Mouse (Mus musculus) erythroblast, embryonic 14.5 days (primary cell): ENCODE data around the gene Snrpa1. TPM values are rescaled to one million over a fixed set of nuclear protein-coding genes. Genes with fewer than 3 reads are reported as not detected.

ENCODE experiments used
- H3K27me3 ChIP-seq: 2 replicates; pipeline ENCODE4 v1.6.1; 2012; ENCODE audit warnings: inconsistent platforms; ENCODE audit not compliant: control insufficient read depth
- H3K36me3 ChIP-seq: 2 replicates; pipeline ENCODE4 v1.6.1; 2012; ENCODE audit warnings: mild to moderate bottlenecking, inconsistent platforms; ENCODE audit not compliant: control insufficient read depth
- H3K4me1 ChIP-seq: 2 replicates; pipeline ENCODE4 v1.6.1; 2012; ENCODE audit warnings: inconsistent platforms; ENCODE audit not compliant: control insufficient read depth
- H3K4me3 ChIP-seq: replicated peaks from 2 replicates; pipeline ENCODE3; 2012; ENCODE audit warnings: moderate library complexity, mild to moderate bottlenecking, inconsistent platforms
- H3K9me3 ChIP-seq: 2 replicates; pipeline ENCODE4 v1.6.1; 2012; ENCODE audit warnings: low read length, inconsistent platforms, mixed read lengths; ENCODE audit not compliant: control insufficient read depth
- GATA1 ChIP-seq: IDR thresholded peaks from 2 replicates; pipeline ENCODE4 v1.6.1; 2012; ENCODE audit warnings: low read length, inconsistent platforms, mixed read lengths
- TAL1 ChIP-seq: IDR thresholded peaks from 3 replicates; pipeline ENCODE4 v1.6.1; 2012; ENCODE audit warnings: low read length, inconsistent platforms, mixed read lengths
- polyA plus RNA-seq: library from polyadenylated mRNA; stranded (reverse); fragments of >175 nt; gene quantifications from 2 replicates; pipeline ENCODE4 v1.2.3, GENCODE M21; 2012

Gene Snrpa1
- polyA plus RNA-seq = 9.9 and 13.6 TPM in 2 replicates

DNA sequence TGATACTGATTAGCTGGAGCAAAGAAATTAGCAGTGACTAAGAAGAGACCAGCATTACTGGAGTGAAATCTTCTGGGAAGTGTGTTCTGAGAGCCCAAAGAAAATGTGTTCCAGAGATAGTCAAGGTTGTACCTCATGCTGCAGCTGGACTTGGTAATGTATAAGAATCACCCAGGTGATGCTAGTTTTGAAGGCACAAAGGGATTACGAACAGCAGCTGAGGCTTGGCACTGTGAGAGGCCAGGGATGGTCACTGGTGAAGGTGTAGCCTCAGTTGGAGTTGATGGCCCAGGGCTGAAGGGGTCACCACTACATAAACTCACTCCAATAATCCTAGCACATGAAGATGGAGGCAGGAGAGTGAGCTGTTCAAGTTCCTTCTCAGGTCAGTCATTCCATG, at the start of gene Snrpa1:
TSS of gene Snrpa1 (plus strand) at position 301 of the 400 bp plus-strand sequence.
- Histone ChIP-seq H3K4me3 (peak within 1 kb of the TSS; percentile 96), H3K4me1 (peaks cover 29% of the 10 kb centered on the region), H3K36me3 (peaks cover 17% of the 10 kb centered on the region), H3K9me3 (no peaks in the 10 kb centered on the region), H3K27me3 (no peaks in the 10 kb centered on the region; the same call in 1 of the 2 replicates)
- TF ChIP-seq GATA1 (no peak), TAL1 (no peak)

DNA sequence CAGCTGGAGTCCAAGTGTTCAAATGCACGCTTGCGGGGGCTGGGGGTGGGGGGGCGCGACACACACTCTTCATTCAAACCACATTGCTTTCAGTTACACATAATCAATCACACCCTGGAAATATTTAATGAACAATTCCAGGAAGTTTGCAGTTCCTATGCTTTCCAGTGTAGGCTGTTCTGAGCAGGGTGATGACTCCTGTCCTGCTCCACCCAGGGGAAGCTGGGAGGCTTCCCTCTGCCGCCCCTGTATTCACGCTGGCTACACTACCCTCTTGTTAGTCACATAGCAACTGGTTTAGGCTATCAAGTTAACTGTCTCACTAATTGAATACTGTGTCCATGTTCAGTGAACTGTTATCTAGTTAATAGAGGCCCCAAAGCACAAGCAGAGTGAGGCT, 48.3 kb upstream of the Snrpa1 start:
- TF ChIP-seq GATA1 = no peak
- TF ChIP-seq TAL1 = no peak
- Histone ChIP-seq H3K4me1 (no peaks in the 10 kb centered on the region), H3K36me3 (no peaks in the 10 kb centered on the region), H3K9me3 (no peaks in the 10 kb centered on the region), H3K27me3 (no peaks in the 10 kb centered on the region), H3K4me3 (no peak overlapping the region)

DNA sequence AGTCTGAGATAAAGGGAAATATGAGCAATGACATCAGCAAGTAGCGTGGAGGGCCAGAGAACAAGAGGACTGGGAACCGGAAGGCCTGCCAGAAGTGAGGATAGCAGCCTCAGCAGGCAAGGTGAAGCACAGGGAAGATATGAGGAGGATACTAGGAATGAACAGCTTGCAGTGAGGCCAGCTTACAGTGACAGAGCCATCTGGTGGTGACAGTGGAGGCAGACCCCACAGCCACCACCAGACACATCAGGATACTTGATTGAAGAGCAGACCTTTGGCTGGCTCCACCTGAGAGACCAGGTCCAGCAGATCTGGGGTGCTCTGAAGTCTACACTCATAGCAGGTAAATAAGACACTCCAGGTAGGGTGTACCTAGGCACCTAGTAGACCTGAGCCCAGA, 31.1 kb upstream of the Snrpa1 start:
- Histone ChIP-seq H3K9me3 (no peaks in the 10 kb centered on the region), H3K36me3 (no peaks in the 10 kb centered on the region), H3K27me3 (no peaks in the 10 kb centered on the region), H3K4me3 (no peak overlapping the region), H3K4me1 (no peaks in the 10 kb centered on the region)
- TF ChIP-seq TAL1 (no peak), GATA1 (no peak)

GRCm38 (mm10) chr7:66028766-66029512, 29.9 kb upstream of the Snrpa1 start:
- no peak overlapping the region for H3K4me3 ChIP-seq
- no peaks in the 10 kb centered on the region for H3K4me1 ChIP-seq
- H3K9me3 ChIP-seq = no peaks in the 10 kb centered on the region
- TF ChIP-seq GATA1 = no peak
- TF ChIP-seq TAL1 = no peak
- no peaks in the 10 kb centered on the region for H3K27me3 ChIP-seq
- no peaks in the 10 kb centered on the region for H3K36me3 ChIP-seq

DNA sequence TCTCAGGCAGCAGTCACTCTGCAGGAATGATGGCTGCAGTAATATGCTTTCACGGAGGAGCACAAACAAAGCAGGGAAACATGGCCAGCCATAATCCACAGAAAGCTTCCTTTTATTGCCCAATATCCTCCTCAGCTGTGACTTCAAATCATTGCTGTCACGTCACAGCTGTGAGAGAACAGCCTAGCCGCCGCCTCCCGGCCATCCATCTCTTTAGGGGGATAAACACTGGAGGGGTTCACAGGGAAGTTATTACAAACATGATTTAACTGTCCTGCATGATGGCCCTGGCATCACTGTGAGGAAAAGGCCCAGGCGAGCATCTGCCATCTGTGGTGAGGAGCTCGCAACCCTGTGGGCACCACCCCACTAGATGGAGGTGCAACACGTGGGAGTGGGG, 22.0 kb upstream of the Snrpa1 start:
- H3K27me3 ChIP-seq = no peaks in the 10 kb centered on the region
- H3K36me3 ChIP-seq = no peaks in the 10 kb centered on the region
- H3K4me3 ChIP-seq = no peak overlapping the region
- TF ChIP-seq GATA1 = no peak
- no peak for TF ChIP-seq TAL1
- peaks cover 1% of the 10 kb centered on the region; the same call in 1 of the 2 replicates for H3K4me1 ChIP-seq
- H3K9me3 ChIP-seq = no peaks in the 10 kb centered on the region

- TF ChIP-seq TAL1 = no peak
- no peak for TF ChIP-seq GATA1
- H3K9me3 ChIP-seq = no peaks in the 10 kb centered on the region
- H3K4me3 ChIP-seq = no peak overlapping the region
- no peaks in the 10 kb centered on the region for H3K27me3 ChIP-seq
- peaks cover 1% of the 10 kb centered on the region; the same call in 1 of the 2 replicates for H3K4me1 ChIP-seq
- H3K36me3 ChIP-seq = no peaks in the 10 kb centered on the region
Observed at GRCm38 (mm10) chr7:66038261-66038660, 20.5 kb upstream of the Snrpa1 start.

GRCm38 (mm10) chr7:66038730-66039129, 20.1 kb upstream of the Snrpa1 start:
- Histone ChIP-seq H3K4me3 (no peak overlapping the region), H3K27me3 (no peaks in the 10 kb centered on the region), H3K4me1 (peaks cover 1% of the 10 kb centered on the region; the same call in 1 of the 2 replicates), H3K9me3 (no peaks in the 10 kb centered on the region), H3K36me3 (no peaks in the 10 kb centered on the region)
- no peak for TF ChIP-seq TAL1
- TF ChIP-seq GATA1 = no peak

DNA sequence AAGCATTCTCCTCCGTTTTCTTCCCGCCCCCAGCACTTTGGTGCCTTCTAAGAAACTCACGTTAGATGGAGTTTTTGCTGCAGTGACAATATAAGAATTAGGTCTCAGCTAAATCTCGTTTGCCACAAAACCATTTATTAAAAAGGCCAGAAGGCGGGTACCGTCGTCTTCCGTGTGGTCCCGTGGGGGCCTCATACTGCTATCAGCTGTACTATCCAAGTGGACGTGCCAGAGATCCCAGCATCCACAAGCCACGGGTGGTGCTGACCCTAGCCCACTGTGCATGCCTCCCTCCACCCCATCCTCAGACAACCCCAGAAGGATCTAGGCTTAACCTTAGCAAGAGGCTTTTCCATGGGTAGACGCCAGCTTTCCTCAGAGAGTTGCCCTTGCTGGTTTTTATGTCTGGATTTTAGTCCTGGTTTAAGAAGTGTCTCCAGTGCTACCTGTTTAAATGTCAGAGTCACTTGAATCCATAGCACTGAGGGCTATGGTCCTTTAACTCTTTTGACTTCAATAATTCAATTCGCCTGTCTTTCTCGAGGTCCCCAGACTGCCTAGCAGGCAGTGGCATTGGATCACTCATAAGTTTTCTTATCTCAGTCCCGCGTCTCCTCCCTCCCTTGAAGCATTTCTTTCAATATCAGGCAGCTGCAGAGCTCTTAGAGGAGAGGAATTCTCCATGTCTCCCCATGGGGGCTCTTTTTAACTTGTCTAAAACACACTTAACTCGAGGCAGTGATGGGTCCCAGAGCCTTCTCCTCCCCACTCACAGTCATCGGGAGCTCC, 18.6 kb upstream of the Snrpa1 start:
- H3K27me3 ChIP-seq = no peaks in the 10 kb centered on the region
- H3K4me1 ChIP-seq = peaks cover 1% of the 10 kb centered on the region; the same call in 1 of the 2 replicates
- no peaks in the 10 kb centered on the region for H3K36me3 ChIP-seq
- TF ChIP-seq GATA1 = no peak
- TF ChIP-seq TAL1 = no peak
- H3K9me3 ChIP-seq = no peaks in the 10 kb centered on the region
- no peak overlapping the region for H3K4me3 ChIP-seq

DNA sequence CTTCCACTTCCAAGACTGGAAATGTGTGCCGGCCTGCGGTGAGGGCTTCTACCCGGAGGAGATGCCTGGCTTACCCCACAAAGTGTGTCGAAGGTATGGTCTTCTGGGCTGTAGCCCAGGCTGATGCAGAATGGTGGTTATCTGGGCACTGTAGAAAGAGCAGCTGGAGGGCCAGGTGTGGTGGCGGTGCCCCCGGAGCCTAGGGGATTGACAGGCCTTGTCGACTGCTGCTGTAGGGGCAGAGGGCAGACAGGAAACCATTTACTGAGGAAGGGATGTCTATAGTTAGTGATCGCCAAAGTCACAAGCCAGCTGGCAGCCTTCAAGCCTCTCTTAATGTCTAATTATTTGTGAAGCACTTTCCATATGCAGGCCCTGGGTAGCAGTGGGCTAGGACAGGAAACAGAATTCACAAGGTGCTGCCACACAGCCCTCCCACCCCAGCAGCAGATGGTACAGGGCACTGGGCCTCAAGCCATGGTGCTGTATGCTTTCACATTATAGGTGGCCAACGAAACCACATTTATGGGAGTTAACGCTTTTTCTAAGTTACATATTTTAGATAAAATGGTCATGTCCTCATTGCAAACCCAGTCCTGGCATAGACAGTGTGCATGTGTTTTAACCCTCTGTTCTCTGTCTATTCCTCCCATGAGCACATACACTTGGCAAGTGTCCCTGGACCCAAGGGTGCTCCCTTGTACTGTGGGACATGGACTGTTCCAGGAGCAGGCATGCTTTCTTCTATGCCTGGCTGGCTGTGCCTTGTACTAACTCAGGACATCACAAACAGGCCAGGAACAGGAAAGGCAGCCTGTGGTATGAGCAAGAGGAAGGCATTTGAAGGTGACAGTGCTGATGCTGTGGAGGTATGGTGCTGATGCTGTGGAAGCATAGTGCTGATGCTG, 15.0 kb upstream of the Snrpa1 start, which contains the start of gene Gm45213:
TSS of gene Gm45213 (plus strand) at position 51 of the 908 bp plus-strand sequence.
- Histone ChIP-seq H3K36me3 (no peaks in the 10 kb centered on the region), H3K9me3 (no peaks in the 10 kb centered on the region), H3K4me1 (peaks cover 1% of the 10 kb centered on the region; the same call in 1 of the 2 replicates), H3K27me3 (no peaks in the 10 kb centered on the region), H3K4me3 (no peak within 1 kb of the TSS)
- TF ChIP-seq TAL1 (no peak), GATA1 (no peak)
